Mouse (Mus musculus): ENCODE measurements around the gene Stom.

GRCm38 (mm10) chr2:35345984-35346383, 9.2 kb upstream of the Stom start:
- TF ChIP-seq CTCF (IDR thresholded peaks at IDR 0.05; ENCODE audit: low read depth) (no peak), EP300 (IDR thresholded peaks at IDR 0.05; ENCODE audit: low read depth) (no peak)

Data from heart, postnatal 0 days (tissue).